Mouse (Mus musculus) CD4-positive, CD25-positive, alpha-beta regulatory T cell, adult 2 months (primary cell): Measurements from ENCODE around the gene Gpr143.
"Not testable (repeated sequence)": the region's sequence is repeated elsewhere in the genome, so short reads cannot be mapped to it uniquely, and the experiment has no call there.

ENCODE experiments used
- DNase-seq: peaks from one replicate; pipeline ENCODE4 v3.0.0-alpha.2; 2012; ENCODE audit warnings: low read depth, low spot score

The Gpr143 gene

GRCm38 (mm10) chrX:152781720-152782403, at the start of gene Gpr143:
Gpr143 (plus strand) TSS chrX:152781921.
- no peak for DNase-seq

GRCm38 (mm10) chrX:152735283-152735682, 46.4 kb upstream of the Gpr143 start:
- DNase-seq: no peak

- DNase-seq: no peak
Measured at GRCm38 (mm10) chrX:152738191-152738590, 43.5 kb upstream of the Gpr143 start.

- no peak for DNase-seq
Measured at GRCm38 (mm10) chrX:152738759-152739368, 42.9 kb upstream of the Gpr143 start.

GRCm38 (mm10) chrX:152743642-152744041, 38.1 kb upstream of the Gpr143 start:
- no peak for DNase-seq

GRCm38 (mm10) chrX:152745925-152746324, 35.8 kb upstream of the Gpr143 start:
- no peak for DNase-seq

- DNase-seq: no peak
Measured at GRCm38 (mm10) chrX:152755819-152756218, 25.9 kb upstream of the Gpr143 start.

- DNase-seq: no peak
Measured at GRCm38 (mm10) chrX:152756293-152756692, 25.4 kb upstream of the Gpr143 start.

- DNase-seq: no peak
Measured at GRCm38 (mm10) chrX:152762437-152762836, 19.3 kb upstream of the Gpr143 start.

GRCm38 (mm10) chrX:152762855-152763254, 18.9 kb upstream of the Gpr143 start:
- no peak for DNase-seq

GRCm38 (mm10) chrX:152764171-152764570, 17.6 kb upstream of the Gpr143 start:
- DNase-seq: no peak

- no peak for DNase-seq
Measured at GRCm38 (mm10) chrX:152768891-152769599, 12.7 kb upstream of the Gpr143 start, which contains the start of gene Shroom2. Shroom2 (minus strand) TSS chrX:152769465.

- DNase-seq: no peak
Measured at GRCm38 (mm10) chrX:152769600-152770157, 12.0 kb upstream of the Gpr143 start.

- DNase-seq: no peak
Measured at GRCm38 (mm10) chrX:152788129-152788528, 6.4 kb downstream of the Gpr143 start.

GRCm38 (mm10) chrX:152788611-152789010, 6.9 kb downstream of the Gpr143 start:
- DNase-seq: no peak

- DNase-seq: no peak
Measured at GRCm38 (mm10) chrX:152805317-152805716, 23.6 kb downstream of the Gpr143 start.

GRCm38 (mm10) chrX:152813339-152813738, 31.6 kb downstream of the Gpr143 start:
- no peak for DNase-seq

GRCm38 (mm10) chrX:152818996-152819395, 37.3 kb downstream of the Gpr143 start:
- no peak for DNase-seq

- not testable (repeated sequence) for DNase-seq
Measured at GRCm38 (mm10) chrX:152831003-152831550, 49.4 kb downstream of the Gpr143 start.

- DNase-seq: peak; percentile 16
Measured at GRCm38 (mm10) chrX:152834940-152835339, 53.2 kb downstream of the Gpr143 start.

GRCm38 (mm10) chrX:152855076-152855772, 73.5 kb downstream of the Gpr143 start:
- DNase-seq: no peak
